ENCODE assay signal across 7 mouse cellular contexts in genomic region chr16:77500981-77501380, GRCm38 (mm10).
DNase-seq lines count a peak whose midpoint lies in the region; ATAC-seq lines count a peak whose summit lies in the region.

No protein-coding gene starts in this region.

- no peak for ATAC-seq in heart, embryonic 13.5 days (ENCODE audit: extremely low read depth, insufficient number of reproducible peaks, low FRiP score, low TSS enrichment)
- ATAC-seq in kidney, embryonic 15.5 days (replicated peaks; ENCODE audit: low FRiP score): no peak
- no peak for ATAC-seq in midbrain, embryonic 15.5 days (replicated peaks)

- peaks cover 25% of the 10 kb centered on the region for H3K4me1 ChIP-seq in heart, embryonic 13.5 days
- H3K4me1 ChIP-seq in kidney, embryonic 15.5 days: peaks cover 4% of the 10 kb centered on the region
- H3K4me1 ChIP-seq in midbrain, embryonic 15.5 days: peaks cover 17% of the 10 kb centered on the region

- H3K36me3 ChIP-seq in heart, embryonic 13.5 days: peaks cover 13% of the 10 kb centered on the region
- 0 out of 2 replicates have a peak, but pooled peaks cover 4% of the 10 kb centered on the region for H3K36me3 ChIP-seq in kidney, embryonic 15.5 days
- no peaks in the 10 kb centered on the region for H3K36me3 ChIP-seq in midbrain, embryonic 15.5 days (replicated peaks)

- no peaks in the 10 kb centered on the region for H3K9me3 ChIP-seq in heart, embryonic 13.5 days
- no peaks in the 10 kb centered on the region for H3K9me3 ChIP-seq in kidney, embryonic 15.5 days (replicated peaks)
- H3K9me3 ChIP-seq in midbrain, embryonic 15.5 days: no peaks in the 10 kb centered on the region

- 20% methylated on average over 4 of the region's 4 CpGs for WGBS in heart, embryonic 13.5 days
- 24% methylated on average over 4 of the region's 4 CpGs for WGBS in kidney, embryonic 15.5 days
- WGBS in midbrain, embryonic 15.5 days: 20% methylated on average over 4 of the region's 4 CpGs

- H3K9ac ChIP-seq in heart, embryonic 13.5 days: peak overlapping the region; percentile 85
- H3K9ac ChIP-seq in kidney, embryonic 15.5 days: no peak overlapping the region
- H3K9ac ChIP-seq in midbrain, embryonic 15.5 days: peak overlapping the region; percentile 38; the same call in 1 of the 2 replicates

- H3K27ac ChIP-seq in heart, embryonic 13.5 days (replicated peaks): peak overlapping the region; percentile 97
- H3K27ac ChIP-seq in kidney, embryonic 15.5 days: peak overlapping the region; percentile 86
- H3K27ac ChIP-seq in midbrain, embryonic 15.5 days: peak overlapping the region; percentile 80

- no peaks in the 10 kb centered on the region for H3K27me3 ChIP-seq in heart, embryonic 13.5 days (replicated peaks)
- H3K27me3 ChIP-seq in kidney, embryonic 15.5 days: no peaks in the 10 kb centered on the region
- no peaks in the 10 kb centered on the region for H3K27me3 ChIP-seq in midbrain, embryonic 15.5 days (replicated peaks)

- DNase-seq in Muller cell, postnatal 12 days (ENCODE audit: inconsistent ontology term): peak; percentile 79
- peak; percentile 79 for DNase-seq in adipocyte (ENCODE audit: low spot score)
- DNase-seq in spleen, postnatal 14 days (ENCODE audit: low spot score in 2 of 2): no peak
- DNase-seq in thymus, adult 18-20 months: no peak

- H3K4me2 ChIP-seq in heart, embryonic 13.5 days: peak overlapping the region; percentile 68
- peak overlapping the region; percentile 50 for H3K4me2 ChIP-seq in kidney, embryonic 15.5 days
- H3K4me2 ChIP-seq in midbrain, embryonic 15.5 days: peak overlapping the region; percentile 37

- H3K4me3 ChIP-seq in heart, embryonic 13.5 days: peak overlapping the region; percentile 55
- H3K4me3 ChIP-seq in kidney, embryonic 15.5 days (replicated peaks): peak overlapping the region; percentile 36
- peak overlapping the region; percentile 34 for H3K4me3 ChIP-seq in midbrain, embryonic 15.5 days

Comparison
In these comparisons a context has a peak if more than half of its experiments do, and no peak if none do; other contexts are left out.
1. DNase-seq: peak in Muller cell, postnatal 12 days (single experiment) and adipocyte (single experiment); none in spleen, postnatal 14 days (0 of 2) and thymus, adult 18-20 months (0 of 2).
2. Peak in every context shown above with its lines, with median percentiles within 50 percentile points of each other: H3K27ac ChIP-seq, H3K4me2 ChIP-seq and H3K4me3 ChIP-seq.